Mouse (Mus musculus): ENCODE results near the gene Sds. TPM values are rescaled to one million over a fixed set of nuclear protein-coding genes. Genes with fewer than 3 reads are reported as not detected.
A peak's percentile ranks its signal among the peaks of the same experiment; 100 is the strongest.

Gene Sds
- total RNA-seq, 2 experiments from 2014 or later, result not detected

DNA sequence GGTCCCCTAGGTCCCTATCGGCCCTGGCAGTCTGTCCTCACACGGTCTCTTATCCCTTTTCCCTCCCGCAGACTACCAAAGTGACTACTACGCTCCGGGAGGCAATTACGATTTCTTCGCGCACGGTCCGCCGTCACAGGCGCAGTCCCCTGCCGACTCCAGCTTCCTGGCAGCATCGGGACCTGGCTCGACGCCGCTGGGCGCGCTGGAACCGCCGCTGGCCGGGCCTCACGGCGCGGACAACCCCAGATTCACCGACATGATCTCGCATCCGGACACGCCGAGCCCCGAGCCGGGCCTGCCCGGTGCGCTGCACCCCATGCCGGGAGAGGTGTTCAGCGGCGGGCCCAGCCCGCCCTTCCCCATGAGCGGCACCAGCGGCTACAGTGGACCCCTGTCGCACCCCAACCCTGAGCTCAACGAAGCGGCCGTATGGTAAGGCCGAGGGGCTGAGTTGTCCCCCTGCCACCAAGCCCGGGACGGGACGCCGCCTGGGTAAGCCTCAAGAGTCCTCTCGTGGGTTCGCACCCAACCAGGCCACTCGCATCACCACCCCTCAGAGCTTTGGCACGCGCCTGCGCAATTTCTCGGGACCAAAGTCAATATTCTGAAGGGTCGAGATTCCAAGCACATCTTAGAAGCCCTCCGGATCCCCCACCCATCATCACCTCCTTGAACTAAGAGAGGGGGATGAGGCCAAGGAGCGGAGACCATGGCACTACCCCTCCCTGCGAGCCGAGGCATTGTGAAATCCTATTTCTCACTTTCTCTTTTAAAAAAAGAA lies 36.2 kb upstream of the Sds start:
- no peak for ATAC-seq (replicated peaks; ENCODE audit: poor library complexity, severe bottlenecking)

DNA sequence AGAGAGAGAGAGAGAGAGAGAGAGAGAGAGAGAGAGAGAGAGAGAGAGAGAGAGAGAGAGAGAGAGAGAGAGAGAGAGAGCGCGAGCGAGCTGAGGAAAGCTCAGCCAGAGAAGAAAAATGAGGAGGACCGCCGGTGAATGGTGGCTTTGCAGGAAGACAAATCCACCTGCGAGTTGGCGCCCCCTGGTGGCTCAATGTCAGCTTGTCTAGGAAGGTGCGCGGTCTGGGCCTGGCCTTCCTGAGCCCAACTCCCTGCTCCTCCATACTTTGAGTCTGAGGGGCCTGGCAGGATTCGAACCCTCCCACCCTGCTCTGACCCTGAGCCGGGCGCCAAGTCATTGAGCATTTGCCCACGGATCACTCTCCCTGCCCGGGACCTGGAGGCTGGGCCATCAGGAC lies 35.6 kb upstream of the Sds start:
- ATAC-seq (replicated peaks; ENCODE audit: poor library complexity, severe bottlenecking), result peak; percentile 61

DNA sequence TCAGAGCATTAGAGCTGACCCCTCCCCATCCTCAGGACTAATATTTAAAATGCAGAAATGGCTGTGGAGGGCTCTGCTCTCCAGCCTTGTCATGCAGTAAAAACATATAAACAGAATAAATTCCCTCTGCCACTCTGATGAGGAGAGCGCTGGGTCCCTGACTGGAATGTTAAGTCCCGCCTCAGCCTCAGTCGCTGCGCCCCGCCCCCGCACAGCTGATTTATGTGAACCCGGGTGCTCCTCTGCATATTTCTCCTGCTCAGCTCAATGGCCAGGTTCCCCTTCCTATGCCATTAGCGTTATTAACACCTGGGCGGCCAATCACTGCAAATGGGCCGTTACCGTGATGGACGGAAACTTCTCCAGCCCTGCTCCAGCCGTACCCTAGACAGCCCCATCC lies 29.0 kb upstream of the Sds start:
- ATAC-seq (replicated peaks; ENCODE audit: poor library complexity, severe bottlenecking), result no peak

DNA sequence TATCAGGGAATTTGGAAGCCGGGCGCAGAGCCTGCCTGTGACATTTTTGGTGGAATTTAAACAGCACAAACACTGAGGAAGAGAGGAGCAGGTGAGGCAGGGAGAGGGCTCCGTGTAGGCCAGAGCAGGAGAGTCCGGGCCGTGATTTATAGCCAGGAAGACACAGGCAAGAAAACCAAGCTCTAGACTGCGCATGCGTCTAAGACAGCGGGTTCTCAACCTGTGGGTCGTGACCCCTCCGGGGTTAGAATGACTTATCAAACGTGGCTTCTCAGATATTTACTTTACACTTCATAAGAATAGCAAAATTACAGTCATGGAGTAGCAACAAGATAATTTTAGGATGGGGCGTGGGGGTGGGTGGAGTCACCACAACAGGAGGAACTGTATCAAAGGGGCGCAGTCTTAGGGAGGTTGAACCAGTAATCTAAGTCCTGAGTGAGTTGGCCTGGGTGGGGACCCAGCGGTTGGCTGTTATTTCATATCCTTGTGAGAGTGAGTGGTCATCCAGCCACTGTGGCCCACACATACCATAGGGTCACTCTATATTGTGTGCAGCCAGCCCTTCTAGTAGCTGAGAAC lies 21.5 kb upstream of the Sds start:
- no peak for ATAC-seq (replicated peaks; ENCODE audit: poor library complexity, severe bottlenecking)

DNA sequence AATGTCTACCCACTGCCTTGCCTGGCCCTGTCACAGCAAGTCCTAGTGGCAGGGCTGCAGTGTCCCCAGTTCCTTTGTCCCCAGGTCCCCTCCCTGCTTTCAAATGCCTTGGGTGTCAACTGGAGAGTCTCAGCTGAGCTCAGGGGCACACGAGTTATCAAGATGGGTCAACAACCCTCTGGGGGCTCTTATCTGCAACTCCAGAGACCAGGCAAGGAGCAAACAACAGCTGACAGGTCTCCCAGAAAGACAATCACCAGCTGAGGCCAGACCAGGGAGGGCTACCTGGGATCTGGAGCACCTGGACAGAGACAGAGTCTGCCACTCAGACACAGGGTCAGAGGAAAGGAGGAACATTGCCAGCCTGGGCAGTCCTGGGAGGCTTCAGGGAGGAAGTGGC lies 20.1 kb upstream of the Sds start:
- no peak for ATAC-seq (replicated peaks; ENCODE audit: poor library complexity, severe bottlenecking)

DNA sequence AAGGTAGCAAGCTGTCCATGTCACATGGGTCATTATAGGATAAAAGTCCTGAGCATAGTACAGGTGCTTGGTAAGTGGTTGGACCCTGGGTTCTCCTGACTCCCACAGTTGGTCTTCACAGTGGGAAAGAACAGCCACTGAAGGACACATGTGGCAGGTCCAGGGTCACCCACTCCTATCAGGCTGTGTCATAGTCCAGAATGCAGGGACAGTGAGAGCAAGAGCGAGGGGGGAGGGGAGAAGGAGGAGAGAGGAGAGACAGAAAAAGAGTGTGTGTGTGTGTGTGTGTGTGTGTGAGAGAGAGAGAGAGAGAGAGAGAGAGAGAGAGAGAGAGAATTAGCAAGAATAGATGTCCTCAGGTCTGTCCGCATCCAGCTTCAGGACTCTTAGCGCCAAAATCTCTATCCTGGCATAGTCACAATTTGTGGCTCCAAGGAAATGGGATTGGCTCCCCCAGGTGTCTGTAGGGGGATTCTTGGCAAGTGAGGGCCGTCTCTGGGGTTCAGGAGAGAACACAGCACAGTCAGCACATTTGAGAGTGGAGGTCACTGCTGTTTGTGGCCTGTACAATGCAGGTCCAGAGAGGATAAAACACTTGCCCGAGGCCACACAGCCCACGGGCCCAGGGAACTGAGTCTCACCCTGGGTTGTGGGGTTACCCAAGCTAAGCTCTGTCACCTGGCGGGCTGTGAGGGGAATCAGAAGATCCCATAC lies 19.3 kb upstream of the Sds start:
- ATAC-seq (replicated peaks; ENCODE audit: poor library complexity, severe bottlenecking), result no peak

DNA sequence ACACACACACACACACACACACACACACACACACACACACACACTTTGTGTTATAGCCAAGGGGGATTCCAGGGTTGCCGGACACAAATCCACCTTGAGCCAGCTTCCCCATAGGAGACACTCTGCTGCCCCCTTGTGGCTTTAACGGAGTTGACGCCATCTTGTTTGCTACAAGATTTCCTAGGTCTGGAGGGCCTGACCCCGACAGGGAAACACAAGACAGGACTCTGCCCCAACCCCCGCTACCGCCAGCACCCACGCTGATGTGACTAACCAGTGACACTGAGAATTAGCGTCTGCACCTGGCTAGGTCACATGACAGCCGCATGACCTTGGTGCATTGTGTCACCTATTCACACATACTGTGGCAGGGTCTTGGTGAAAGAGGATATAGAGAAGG lies 18.7 kb upstream of the Sds start:
- peak; percentile 70 for ATAC-seq (replicated peaks; ENCODE audit: poor library complexity, severe bottlenecking)

DNA sequence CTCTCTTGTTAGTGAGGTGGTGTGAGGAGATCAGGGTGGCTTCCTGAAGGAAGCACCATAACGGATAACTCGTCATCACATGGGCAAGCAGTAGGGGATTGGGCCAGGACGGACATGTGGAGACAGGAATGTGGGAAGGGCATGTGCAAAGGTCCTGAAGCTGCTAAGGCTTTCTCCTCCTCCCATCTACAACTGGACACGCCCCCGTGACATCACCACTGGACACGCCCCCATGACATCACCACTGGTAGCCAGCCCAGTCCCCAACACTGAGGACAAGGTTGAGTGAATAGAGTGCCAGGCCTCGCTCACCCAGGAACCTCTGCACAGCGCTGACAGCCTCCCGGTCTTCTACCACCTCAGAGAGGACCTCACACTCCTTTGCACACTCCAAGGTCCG lies 17.2 kb upstream of the Sds start:
- no peak; the same call in 1 of the 2 replicates for ATAC-seq (replicated peaks; ENCODE audit: poor library complexity, severe bottlenecking)

DNA sequence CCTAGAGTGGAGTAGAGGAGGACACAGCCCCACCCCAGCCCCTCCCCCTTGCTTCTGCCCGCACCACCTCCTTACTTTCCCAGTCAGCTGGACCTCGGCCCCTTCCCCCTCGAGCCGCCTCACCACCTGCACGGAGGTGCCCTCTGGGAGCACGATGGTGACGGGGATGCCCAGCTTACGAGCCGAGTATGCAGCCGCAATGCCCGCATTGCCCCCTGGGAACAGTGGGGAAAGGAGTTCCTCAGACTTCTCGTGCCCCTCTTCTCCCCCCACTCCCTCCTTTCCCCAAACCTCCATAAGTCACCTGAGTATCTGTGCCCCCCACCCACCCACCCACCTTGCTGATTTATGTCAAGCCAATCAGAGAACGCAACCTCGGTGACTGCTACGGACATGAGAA lies 14.4 kb upstream of the Sds start:
- no peak for ATAC-seq (replicated peaks; ENCODE audit: poor library complexity, severe bottlenecking)

DNA sequence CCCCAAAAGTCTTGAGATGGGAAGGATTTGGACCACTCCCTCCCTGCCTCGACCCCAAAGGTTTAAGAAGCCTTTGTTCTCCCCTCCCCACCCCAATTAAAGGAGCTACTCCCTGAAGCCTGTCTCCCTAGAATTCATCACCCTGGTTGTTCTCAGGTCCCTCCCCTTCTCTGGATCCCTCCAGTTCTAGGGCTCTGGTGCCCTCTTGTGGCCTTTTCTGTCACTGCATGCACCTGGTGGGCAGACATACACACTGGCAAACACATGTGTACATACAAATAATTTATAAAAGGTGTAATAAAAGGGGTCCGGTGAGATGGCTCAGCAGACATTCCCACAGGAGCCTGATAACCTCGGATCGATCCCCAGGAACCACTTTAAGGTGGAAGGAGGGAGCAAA lies 12.0 kb upstream of the Sds start:
- no peak for ATAC-seq (replicated peaks; ENCODE audit: poor library complexity, severe bottlenecking)

DNA sequence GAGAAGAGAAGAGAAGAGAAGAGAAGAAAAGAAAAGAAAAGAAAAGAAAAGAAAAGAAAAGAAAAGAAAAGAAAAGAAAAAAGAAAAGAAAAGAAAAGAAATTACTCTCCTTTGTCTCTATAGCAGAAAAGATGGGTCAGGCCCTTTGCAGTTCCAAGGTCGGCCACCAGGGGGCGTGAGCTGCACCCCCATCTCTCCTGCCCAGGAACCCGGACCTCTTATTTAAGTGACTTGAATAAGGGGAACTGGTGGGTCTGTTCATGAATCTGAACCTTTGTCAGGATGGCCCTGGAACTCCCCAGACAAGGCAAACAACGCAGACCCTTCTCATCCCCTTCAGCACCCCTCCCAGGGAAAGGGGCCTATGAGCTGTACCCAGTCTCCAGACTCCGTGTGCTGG lies 11.3 kb upstream of the Sds start:
- no peak; the same call in 1 of the 2 replicates for ATAC-seq (replicated peaks; ENCODE audit: poor library complexity, severe bottlenecking)

DNA sequence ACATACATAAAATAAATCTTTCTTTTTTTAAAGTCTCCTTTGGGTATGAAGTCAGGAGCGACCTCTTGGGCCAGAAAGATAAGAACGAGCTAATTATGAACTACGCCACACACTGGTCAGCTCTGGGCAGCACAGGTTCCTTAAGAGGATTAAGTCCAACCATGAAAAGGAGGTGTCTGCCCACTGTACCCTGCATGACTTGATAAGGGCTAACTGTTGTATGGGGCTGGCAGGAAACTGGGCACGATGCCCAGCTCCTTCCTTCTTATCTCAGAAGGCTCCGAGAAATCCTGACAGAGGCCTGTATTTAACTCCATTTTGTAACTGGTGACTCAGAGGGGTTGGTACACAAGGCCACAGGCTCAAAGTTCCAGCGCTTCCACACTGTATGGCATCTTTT lies 10.5 kb upstream of the Sds start:
- 0 out of 2 replicates have a peak, but pooled peaks have one; percentile 33 for ATAC-seq (replicated peaks; ENCODE audit: poor library complexity, severe bottlenecking)

DNA sequence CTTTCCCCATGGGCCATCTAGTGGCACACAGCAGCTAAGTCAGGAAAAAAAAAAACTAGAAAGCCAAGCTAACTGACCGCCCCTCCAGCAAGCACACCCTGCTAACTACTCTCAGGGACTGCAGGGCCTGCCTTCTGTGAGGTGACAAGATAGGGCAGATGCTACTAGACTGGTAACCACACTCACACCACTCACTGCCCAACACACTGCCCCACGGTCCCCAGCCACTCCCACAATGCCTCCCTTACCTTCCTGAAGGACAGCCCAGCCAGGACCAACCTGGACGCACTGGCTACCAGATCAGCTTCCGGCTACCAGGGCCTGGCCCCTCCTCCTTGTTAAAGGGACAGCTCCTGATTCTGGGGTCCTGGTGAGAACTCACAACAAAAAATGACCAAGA lies 9.3 kb upstream of the Sds start:
- peak; percentile 17; the same call in 1 of the 2 replicates for ATAC-seq (replicated peaks; ENCODE audit: poor library complexity, severe bottlenecking)

DNA sequence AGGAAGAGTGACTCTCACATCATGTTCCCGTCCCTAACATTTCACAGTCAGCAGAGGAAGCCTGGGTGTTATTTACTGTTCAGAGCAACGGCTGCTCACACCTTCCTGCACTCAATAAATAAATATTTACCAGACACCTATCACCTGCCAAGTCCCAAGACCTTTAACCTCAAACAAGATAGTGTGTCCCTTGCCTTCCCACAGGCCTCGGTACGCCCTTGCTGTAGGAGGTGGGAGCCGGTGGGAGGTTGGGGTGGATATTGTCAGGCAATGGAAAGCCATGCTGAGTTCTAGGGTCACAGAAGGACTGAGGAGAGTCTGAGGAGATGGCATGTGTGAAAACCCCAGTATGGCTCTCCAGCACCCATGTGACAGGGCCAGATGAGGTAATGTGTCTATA lies 8.0 kb upstream of the Sds start:
- no peak for ATAC-seq (replicated peaks; ENCODE audit: poor library complexity, severe bottlenecking)

DNA sequence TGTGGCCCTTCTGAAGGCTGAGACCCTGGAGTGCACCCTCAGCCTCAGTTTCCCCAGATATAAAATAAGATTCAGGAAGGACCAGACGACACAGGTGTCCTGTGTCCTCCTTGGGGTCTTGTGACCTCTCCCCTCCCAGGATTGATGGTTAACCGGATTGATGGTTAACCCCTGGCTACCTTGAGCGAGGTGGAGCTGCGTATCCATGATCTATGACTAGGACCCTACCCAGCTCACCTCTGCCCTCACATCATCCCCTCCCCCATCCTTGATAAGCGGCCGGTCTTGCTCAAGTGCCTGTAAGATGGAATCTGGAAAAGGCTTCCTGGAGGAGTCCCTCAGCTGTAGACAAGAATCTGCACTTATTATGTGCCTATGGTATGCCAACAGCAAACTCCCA lies 7.5 kb upstream of the Sds start:
- no peak for ATAC-seq (replicated peaks; ENCODE audit: poor library complexity, severe bottlenecking)

DNA sequence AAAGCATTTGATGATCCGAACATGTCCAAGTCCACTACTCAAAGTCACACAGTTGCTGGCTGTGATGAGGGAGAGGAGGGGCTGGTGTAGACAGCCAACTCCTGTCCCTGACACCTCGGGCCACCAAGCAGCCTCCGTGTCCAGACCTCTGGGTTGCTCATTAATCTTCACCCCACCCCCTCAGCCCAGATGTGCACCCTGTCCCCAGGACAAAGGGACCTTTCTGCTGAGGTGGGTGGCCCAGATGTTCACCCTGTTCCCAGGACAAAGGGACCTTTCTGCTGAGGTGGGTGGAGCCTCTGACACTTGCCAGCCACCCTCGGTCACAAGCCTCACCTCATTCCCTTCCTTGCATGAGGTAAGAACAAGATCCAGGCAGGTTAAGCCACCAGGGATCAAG lies 4.8 kb upstream of the Sds start:
- ATAC-seq (replicated peaks; ENCODE audit: poor library complexity, severe bottlenecking), result no peak

DNA sequence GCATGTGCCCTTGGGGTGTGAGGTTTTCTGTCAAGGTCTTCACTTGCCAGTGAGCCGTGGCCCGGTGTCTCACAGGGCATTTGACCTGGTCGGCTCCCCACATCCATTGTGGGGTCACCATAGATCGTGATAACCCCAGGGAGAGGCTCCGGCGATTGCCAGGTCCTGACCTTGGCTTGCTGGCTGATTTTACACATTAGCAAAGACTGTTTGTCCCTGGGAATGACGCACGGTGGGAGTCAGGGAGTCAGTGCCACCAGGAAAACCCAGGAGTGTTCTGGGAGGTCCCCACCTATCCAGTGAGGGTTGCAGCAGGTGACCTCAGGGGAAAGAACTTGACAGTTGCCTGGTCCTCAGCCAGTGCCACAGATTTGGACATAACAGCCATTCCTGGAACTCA lies 3.6 kb upstream of the Sds start, which contains the start of gene Sdsl:
Sdsl (minus strand) TSS at position 41 of the 400 bp plus-strand sequence.
- no peak for ATAC-seq (replicated peaks; ENCODE audit: poor library complexity, severe bottlenecking)

DNA sequence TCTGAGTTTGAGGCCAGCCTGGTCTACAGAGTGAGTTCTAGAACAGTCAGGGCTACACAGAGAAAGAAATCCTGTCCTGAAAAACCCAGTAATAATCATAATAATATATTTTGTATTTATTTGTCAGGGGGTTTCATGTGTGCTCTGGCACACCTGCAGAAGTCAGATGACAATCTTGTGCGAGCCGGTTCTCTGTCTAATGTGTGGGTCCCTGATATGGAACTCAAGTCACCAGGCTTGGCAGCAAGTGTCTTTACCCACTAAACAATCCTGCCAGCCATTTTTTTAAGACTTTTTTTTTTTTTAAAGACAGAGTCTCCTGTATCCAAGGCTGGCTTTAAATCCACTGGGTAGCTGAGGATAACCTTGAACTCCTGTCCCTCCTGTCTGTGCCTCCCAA lies 3.0 kb upstream of the Sds start:
- ATAC-seq (replicated peaks; ENCODE audit: poor library complexity, severe bottlenecking), result no peak

DNA sequence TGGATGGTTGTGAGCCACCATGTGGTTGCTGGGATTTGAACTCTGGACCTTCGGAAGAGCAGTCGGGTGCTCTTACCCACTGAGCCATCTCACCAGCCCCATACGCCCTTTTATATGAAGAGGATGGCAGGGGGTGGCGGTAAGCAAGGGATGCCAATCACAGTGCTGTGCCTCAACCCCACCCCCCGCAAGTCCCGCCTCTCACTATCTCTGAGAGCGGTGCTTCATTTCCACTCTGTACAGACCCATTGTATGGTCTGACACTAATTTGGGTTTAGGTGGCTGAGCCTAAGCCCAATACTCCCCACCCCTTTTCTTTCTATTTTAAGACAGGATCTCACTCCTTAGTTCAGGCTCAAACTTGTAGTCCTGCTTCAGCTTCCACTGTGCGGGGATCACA lies 465 bp upstream of the Sds start:
- no peak for ATAC-seq (replicated peaks; ENCODE audit: poor library complexity, severe bottlenecking)

DNA sequence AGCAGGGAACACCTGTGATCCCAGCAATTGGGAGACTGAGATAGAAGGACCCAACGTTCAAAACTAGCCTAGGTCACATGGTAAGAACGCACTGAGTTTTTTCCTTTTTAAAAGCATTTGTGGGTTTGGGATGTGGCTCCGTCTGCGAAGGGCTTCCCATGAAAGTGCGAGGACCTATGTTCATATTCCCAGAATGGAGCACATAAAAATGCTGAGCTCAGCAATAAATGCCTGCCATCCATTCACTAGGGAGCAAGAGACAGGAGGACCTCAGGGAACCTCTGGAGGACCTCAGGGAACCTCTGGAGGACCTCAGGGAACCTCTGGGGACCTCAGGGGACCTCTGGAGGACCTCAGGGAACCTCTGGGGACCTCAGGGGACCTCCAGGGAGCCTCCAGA lies 1.7 kb downstream of the Sds start:
- no peak for ATAC-seq (replicated peaks; ENCODE audit: poor library complexity, severe bottlenecking)

DNA sequence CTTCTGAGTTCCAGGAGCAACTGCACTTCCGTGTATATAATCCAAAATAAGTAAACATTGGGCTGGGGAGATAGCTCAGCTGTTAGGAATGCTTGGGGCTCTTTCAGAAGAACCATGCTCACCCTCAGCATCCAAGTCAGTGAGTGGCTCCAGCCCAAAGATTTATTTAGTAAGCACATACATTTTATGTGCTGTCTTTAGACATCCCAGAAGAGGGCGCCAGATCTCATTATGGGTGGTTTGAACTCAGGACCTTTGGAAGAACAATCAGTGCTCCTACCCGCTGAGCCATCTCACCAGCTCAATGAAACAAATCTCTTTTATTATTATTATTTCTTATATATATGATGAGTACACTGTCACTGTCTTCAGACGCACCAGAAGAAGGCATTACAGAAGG lies 3.2 kb downstream of the Sds start:
- no peak for ATAC-seq (replicated peaks; ENCODE audit: poor library complexity, severe bottlenecking)

DNA sequence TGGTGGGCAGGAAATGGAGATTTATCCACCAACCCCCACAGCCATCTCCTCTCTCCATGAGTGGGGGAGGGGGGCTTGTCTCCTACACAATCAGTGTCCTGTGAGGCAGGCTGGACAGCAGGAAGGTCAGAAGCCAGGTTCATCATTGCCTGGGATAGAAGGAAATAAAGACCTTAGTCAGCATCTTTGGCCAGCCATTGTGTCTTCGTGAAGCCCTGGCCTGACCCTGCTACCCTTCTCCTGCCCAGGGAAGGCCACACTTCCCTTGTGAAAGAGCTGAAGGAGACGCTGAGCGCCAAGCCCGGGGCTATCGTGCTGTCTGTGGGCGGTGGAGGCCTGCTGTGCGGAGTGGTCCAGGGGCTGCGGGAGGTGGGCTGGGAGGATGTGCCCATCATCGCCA lies 4.9 kb downstream of the Sds start:
- ATAC-seq (replicated peaks; ENCODE audit: poor library complexity, severe bottlenecking), result no peak
